Mouse (Mus musculus) lung, postnatal 0 days (tissue): ENCODE measurements around the gene Rab44.

Experiments
- CTCF ChIP-seq: IDR thresholded peaks from 2 replicates; pipeline ENCODE4 v1.5.1; 2016; ENCODE audit warnings: antibody characterized with exemption, mild to moderate bottlenecking
- EP300 ChIP-seq: IDR thresholded peaks from 2 replicates; pipeline ENCODE4 v1.6.1; 2016; ENCODE audit warnings: antibody characterized with exemption, mild to moderate bottlenecking, control low read depth

DNA sequence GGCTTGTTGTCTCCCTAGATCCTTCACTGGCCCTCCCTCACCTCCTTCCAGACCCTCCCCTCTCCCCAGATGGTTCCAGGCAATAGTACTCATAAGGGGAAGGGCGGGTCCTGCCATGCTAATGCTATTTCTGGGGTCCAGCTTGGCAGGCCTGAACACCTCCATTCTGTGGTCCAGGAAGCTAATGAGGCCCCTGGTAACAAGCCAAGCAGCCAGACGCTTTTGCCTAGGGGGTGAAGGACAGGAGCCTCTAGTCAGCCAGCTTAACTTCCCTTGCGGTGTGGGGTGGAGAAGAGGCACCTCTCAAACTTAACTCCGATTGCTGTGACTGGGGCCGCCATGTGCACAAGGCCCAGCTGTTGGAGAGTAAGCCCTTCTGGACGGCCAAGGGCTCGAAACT is 35.8 kb downstream of the Rab44 start:
- no peak for TF ChIP-seq CTCF
- TF ChIP-seq EP300, result no peak
